Mouse (Mus musculus): ENCODE data around the gene Plxna1. TPM values are rescaled to one million over a fixed set of nuclear protein-coding genes. Genes with fewer than 3 reads are reported as not detected.

Gene Plxna1
- total and polyA plus RNA-seq, 2 experiments from 2014 or later: 30.6 to 135 TPM

DNA sequence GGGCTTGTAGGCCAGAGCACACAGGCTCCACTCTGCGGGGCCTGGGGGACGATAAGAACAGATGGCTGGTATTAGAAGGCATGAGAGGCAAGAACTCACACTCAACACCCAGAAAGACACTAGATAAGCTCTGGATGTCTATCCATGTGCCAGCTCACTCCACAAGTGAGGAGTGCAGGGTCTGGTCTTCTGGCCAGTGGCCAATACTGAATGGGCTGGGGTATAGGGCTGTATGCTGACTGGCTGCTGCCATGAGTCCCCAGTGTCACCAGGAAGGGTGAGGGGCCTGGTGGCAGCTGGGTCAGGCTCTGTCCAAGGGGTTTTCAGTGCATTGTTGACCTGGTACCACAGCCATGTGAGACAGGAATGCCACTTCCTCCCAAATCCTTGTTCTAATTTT is 22.3 kb upstream of the Plxna1 start:
- Histone ChIP-seq H3K9ac (replicated peaks; ENCODE audit: low read length) (no peak overlapping the region), H3K9me3 (ENCODE audit: low read length) (no peaks in the 10 kb centered on the region), H3K27ac (no peak overlapping the region), H3K4me2 (ENCODE audit: low read depth, low read length) (no peak overlapping the region), H3K4me1 (ENCODE audit: insufficient read depth, low read length) (no peaks in the 10 kb centered on the region), H3K27me3 (ENCODE audit: insufficient read depth, low read length) (no peaks in the 10 kb centered on the region), H3K36me3 (ENCODE audit: insufficient read depth, low read length) (no peaks in the 10 kb centered on the region), H3K4me3 (ENCODE audit: low read length) (no peak overlapping the region)
- peak; percentile 57 for ATAC-seq
- WGBS: 76% methylated on average over 2 of the region's 2 CpGs
- DNase-seq (ENCODE audit: low spot score): no peak
- TF ChIP-seq CTCF (IDR thresholded peaks at IDR 0.05; ENCODE audit: low read depth): no peak

DNA sequence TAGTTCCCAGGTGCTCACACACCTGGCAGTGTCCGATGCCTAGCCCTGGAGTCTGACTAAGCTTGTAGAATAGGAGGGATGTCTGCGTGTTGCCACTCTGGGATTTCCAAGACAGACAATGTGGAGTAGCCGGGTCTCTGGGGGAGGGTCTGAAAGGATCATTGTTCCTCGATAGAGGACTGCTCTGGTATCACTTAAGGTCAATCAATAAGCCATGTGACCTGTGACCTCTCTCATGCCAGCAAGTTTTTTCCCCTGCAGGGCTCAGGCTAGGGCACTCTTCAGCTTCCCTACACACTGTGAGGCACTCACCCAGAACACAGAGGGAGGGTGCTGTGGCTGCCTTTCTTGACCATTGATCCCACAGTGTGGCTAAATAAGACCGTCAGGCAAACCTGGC is 19.4 kb upstream of the Plxna1 start:
- Histone ChIP-seq H3K9me3 (ENCODE audit: low read length) (no peaks in the 10 kb centered on the region), H3K4me3 (ENCODE audit: low read length) (no peak overlapping the region), H3K36me3 (ENCODE audit: insufficient read depth, low read length) (no peaks in the 10 kb centered on the region), H3K4me1 (ENCODE audit: insufficient read depth, low read length) (no peaks in the 10 kb centered on the region), H3K27ac (no peak overlapping the region), H3K9ac (replicated peaks; ENCODE audit: low read length) (no peak overlapping the region), H3K27me3 (ENCODE audit: insufficient read depth, low read length) (no peaks in the 10 kb centered on the region), H3K4me2 (ENCODE audit: low read depth, low read length) (no peak overlapping the region)
- no peak for TF ChIP-seq CTCF (IDR thresholded peaks at IDR 0.05; ENCODE audit: low read depth)
- WGBS: 41% methylated on average over 5 of the region's 5 CpGs
- DNase-seq (ENCODE audit: low spot score) (no peak), ATAC-seq (no peak)

DNA sequence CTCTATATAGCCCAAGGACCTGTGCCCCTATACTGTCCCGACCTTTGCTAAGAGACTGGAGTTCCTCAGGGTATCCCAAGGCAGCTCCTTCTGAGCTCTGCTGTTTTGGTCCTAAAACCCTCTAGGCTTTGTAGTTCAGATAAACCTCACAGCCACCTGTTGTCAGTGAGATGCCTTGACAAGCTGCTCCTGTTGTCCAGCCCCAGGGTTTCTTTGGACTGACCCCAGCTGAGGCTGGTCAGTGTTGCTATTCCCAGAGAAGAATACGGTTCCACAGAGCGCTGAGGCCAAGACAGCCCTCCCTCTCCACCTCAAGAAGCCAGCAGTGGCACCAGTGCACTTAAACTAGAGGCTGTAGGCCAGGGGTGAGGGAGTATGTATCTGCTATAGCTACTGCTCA is 18.8 kb upstream of the Plxna1 start:
- H3K36me3 ChIP-seq (ENCODE audit: insufficient read depth, low read length): no peaks in the 10 kb centered on the region
- no peaks in the 10 kb centered on the region for H3K27me3 ChIP-seq (ENCODE audit: insufficient read depth, low read length)
- 52% methylated on average over 3 of the region's 3 CpGs for WGBS
- no peaks in the 10 kb centered on the region for H3K4me1 ChIP-seq (ENCODE audit: insufficient read depth, low read length)
- H3K9ac ChIP-seq (replicated peaks; ENCODE audit: low read length): no peak overlapping the region
- H3K27ac ChIP-seq: no peak overlapping the region
- H3K4me3 ChIP-seq (ENCODE audit: low read length): no peak overlapping the region
- no peaks in the 10 kb centered on the region for H3K9me3 ChIP-seq (ENCODE audit: low read length)
- H3K4me2 ChIP-seq (ENCODE audit: low read depth, low read length): no peak overlapping the region
- ATAC-seq (no peak), DNase-seq (ENCODE audit: low spot score) (no peak)
- no peak for TF ChIP-seq CTCF (IDR thresholded peaks at IDR 0.05; ENCODE audit: low read depth)

DNA sequence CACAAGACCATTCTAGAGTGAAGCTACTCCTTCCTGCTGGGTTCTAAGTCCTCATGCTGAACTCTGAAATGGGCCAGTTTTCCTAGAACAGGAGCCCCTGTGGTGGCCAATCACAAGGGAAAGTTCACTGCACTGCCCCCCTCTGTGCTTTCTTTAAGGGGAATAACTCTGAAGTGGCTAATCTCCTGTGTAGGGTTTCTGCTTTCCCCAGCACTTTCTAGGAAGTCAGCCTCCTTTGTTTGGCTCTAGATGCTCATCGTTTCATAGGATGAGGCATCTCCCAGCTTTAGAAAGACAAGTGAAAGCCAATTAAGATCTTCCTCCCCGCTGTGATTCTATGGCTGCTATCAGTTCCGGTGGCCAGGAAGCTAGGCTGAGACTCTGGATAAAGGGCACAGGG is 18.3 kb upstream of the Plxna1 start:
- Histone ChIP-seq H3K4me2 (ENCODE audit: low read depth, low read length) (no peak overlapping the region), H3K4me1 (ENCODE audit: insufficient read depth, low read length) (no peaks in the 10 kb centered on the region), H3K36me3 (ENCODE audit: insufficient read depth, low read length) (no peaks in the 10 kb centered on the region), H3K27me3 (ENCODE audit: insufficient read depth, low read length) (no peaks in the 10 kb centered on the region), H3K4me3 (ENCODE audit: low read length) (no peak overlapping the region), H3K27ac (no peak overlapping the region), H3K9me3 (ENCODE audit: low read length) (no peaks in the 10 kb centered on the region), H3K9ac (replicated peaks; ENCODE audit: low read length) (no peak overlapping the region)
- TF ChIP-seq CTCF (IDR thresholded peaks at IDR 0.05; ENCODE audit: low read depth): no peak
- no peak for DNase-seq (ENCODE audit: low spot score)
- WGBS: 31% methylated on average over 3 of the region's 3 CpGs
- no peak for ATAC-seq

DNA sequence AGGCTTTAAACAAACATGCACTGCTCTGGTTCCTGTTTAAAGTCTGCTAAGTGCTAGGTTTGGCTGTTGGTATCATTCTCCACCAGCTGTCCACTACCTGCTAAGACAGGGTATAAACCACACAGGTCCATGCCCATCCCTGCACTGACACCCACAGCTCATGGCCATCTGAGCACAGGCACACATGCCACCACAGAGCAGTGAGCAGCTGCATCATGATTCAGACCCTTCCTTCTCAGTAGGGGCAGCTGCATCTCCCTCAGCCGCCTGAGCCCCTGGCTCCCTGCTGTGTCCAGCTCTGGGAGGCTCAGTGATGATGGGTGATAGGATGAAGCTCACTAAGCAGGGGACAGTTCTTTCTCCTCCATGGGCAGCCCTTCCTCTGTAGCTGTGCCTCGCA is 15.8 kb upstream of the Plxna1 start:
- no peaks in the 10 kb centered on the region for H3K9me3 ChIP-seq (ENCODE audit: low read length)
- H3K27ac ChIP-seq: no peak overlapping the region
- 73% methylated on average over 2 of the region's 2 CpGs for WGBS
- H3K9ac ChIP-seq (replicated peaks; ENCODE audit: low read length): no peak overlapping the region
- ATAC-seq (no peak), DNase-seq (ENCODE audit: low spot score) (no peak)
- H3K27me3 ChIP-seq (ENCODE audit: insufficient read depth, low read length): no peaks in the 10 kb centered on the region
- H3K36me3 ChIP-seq (ENCODE audit: insufficient read depth, low read length): no peaks in the 10 kb centered on the region
- H3K4me3 ChIP-seq (ENCODE audit: low read length): no peak overlapping the region
- no peak overlapping the region for H3K4me2 ChIP-seq (ENCODE audit: low read depth, low read length)
- TF ChIP-seq CTCF (IDR thresholded peaks at IDR 0.05; ENCODE audit: low read depth): no peak
- H3K4me1 ChIP-seq (ENCODE audit: insufficient read depth, low read length): no peaks in the 10 kb centered on the region

DNA sequence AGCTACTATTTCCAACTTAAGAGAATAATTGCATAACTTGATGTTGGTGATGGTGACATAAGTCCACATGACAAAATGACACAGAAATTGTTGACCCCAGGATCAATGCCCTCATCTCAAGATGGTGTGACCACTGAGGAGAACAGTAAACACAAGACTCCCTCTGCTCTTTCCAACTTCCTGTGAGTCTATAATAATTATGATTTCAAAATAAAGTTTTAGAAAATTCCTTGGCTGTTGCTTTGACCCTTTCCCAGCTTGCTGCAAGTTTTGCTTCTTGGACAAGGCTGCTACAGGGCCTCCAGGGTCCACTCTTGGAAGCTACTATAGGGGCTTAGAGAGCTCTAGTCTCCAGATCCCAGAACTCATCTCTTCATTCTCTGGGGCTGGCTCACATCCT is 6.4 kb upstream of the Plxna1 start:
- TF ChIP-seq CTCF (IDR thresholded peaks at IDR 0.05; ENCODE audit: low read depth): no peak
- Histone ChIP-seq H3K4me2 (ENCODE audit: low read depth, low read length) (no peak overlapping the region), H3K27ac (no peak overlapping the region), H3K9me3 (ENCODE audit: low read length) (no peaks in the 10 kb centered on the region), H3K9ac (replicated peaks; ENCODE audit: low read length) (no peak overlapping the region), H3K27me3 (ENCODE audit: insufficient read depth, low read length) (no peaks in the 10 kb centered on the region), H3K36me3 (ENCODE audit: insufficient read depth, low read length) (no peaks in the 10 kb centered on the region), H3K4me1 (ENCODE audit: insufficient read depth, low read length) (no peaks in the 10 kb centered on the region), H3K4me3 (ENCODE audit: low read length) (no peak overlapping the region)
- ATAC-seq: no peak
- DNase-seq (ENCODE audit: low spot score): no peak

DNA sequence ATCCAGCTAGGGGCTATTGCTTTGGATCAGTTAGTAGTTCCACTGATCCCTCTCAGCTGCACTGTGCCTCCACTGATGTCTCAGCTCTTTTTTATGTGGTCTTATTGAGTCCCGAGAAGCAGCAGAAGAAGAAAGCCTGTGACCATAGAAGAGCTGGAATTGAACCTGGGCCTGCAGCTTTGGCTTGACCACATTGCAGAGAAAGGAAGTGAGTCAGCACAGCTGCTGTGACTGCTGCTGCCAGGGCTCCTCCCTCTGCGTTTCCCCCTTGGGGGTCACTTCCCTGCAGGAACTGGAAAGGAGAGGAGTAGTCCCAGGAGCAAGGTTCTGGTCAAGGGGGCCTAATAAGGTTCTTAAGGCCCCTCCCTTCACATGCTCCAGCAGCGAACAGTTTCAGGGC is 1.9 kb upstream of the Plxna1 start:
- no peak for ATAC-seq
- peaks cover 21% of the 10 kb centered on the region for H3K4me1 ChIP-seq (ENCODE audit: insufficient read depth, low read length)
- WGBS: 72% methylated on average over 3 of the region's 3 CpGs

More for the DNA sequence above, 1.9 kb upstream of the Plxna1 start:
- no peak overlapping the region for H3K27ac ChIP-seq
- no peaks in the 10 kb centered on the region for H3K27me3 ChIP-seq (ENCODE audit: insufficient read depth, low read length)
- no peaks in the 10 kb centered on the region for H3K9me3 ChIP-seq (ENCODE audit: low read length)
- no peak for TF ChIP-seq CTCF (IDR thresholded peaks at IDR 0.05; ENCODE audit: low read depth)
- no peaks in the 10 kb centered on the region for H3K36me3 ChIP-seq (ENCODE audit: insufficient read depth, low read length)
- H3K4me3 ChIP-seq (ENCODE audit: low read length): no peak overlapping the region
- no peak overlapping the region for H3K4me2 ChIP-seq (ENCODE audit: low read depth, low read length)
- DNase-seq (ENCODE audit: low spot score): no peak
- no peak overlapping the region for H3K9ac ChIP-seq (replicated peaks; ENCODE audit: low read length)
